Mouse (Mus musculus): ENCODE measurements around the gene Sik2.

Gene Sik2

DNA sequence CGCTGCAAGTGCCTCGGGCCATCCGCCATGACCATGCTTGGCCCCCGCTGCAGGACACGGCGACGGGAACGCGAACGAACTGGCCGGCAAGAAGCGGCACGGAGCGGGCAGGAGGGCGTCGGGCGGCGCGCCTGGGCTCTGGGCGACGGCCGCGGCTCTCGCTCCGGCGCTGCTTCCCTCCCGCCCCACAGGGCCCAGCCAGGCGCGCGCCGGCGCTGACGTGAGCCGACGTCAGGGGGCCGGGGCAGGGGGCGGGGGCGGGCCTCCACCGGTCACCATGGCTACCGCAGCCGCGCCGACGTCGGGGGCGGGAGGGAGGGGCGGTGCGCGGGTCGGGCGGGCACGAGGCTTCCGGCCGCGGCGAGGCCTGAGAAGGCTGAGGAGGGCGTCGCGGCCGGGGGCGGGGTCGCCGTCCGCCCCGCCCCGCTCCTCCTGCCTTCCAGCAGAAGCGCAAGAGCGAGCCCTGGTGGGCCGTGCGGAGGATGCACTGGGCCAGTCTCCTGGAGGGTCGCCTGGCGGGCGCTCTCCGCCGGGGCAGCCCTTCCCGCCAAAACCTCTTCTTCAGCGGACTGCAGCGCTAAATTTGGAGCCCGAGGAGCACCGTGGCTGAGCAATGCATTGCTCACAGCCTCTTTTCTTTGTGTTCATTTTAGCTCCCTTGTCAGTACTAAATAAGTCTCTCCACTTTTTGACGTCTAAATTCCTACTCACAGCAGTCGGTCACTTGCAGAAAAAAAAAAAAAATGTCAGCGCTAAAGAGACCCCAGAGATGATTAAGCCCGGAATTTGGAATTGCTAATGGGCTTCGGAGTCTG, at the start of gene Sik2:
Gene Sik2, minus strand, starts transcription at position 233 of the 815 bp plus-strand sequence.
- peak; percentile 92 for DNase-seq (ENCODE audit: low spot score in 2 of 2)

- peak in 1 of 2 experiments; percentile 33 for DNase-seq (ENCODE audit: low spot score in 2 of 2)
Observed at GRCm38 (mm10) chr9:51056360-51057324, 47.8 kb upstream of the Sik2 start.

DNA sequence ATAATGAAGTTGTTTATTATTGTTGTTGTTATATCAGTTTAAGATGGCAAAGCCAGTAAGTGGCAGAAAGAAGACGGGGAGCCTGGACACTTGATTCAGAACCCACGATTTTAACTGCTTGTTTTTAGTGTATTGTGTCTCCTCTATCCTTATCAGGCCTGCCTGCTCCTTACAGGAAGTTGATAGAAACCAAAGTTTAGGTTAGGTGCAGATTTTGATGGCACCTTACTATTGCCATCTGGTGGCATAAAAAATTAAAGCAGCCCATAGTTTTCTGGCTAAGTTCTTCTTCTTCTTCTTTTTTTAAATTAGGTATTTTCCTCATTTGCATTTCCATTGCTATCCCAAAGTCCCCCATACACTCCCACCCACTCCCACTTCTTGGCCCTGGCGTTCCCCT, 43.3 kb upstream of the Sik2 start:
- no peak for DNase-seq (ENCODE audit: low spot score in 2 of 2)

GRCm38 (mm10) chr9:51042136-51042535, 33.3 kb upstream of the Sik2 start:
- DNase-seq (ENCODE audit: low spot score in 2 of 2): no peak

DNA sequence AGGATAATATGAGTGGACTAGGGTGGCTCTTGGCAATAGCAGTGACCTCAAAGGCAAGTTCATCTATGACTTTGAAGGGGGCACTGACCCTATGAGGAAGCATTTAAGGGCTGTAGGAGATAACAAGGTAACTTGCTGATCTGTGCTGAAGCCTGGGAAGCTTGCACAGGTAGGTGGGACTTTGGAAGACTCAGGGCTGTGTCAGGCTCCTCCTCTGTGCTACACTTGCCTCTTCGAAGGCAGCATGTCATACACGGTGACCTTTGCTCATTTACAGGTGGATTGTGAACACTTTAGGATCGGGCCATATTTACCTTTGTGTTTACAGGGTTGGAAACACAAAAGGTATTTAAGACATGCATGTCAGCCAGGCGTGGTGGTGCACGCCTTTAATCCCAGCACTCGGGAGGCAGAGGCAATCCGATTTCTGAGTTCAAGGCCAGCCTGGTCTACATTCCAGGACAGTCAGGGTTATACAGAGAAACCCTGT, 32.7 kb upstream of the Sik2 start:
- DNase-seq (ENCODE audit: low spot score in 2 of 2): no peak

DNA sequence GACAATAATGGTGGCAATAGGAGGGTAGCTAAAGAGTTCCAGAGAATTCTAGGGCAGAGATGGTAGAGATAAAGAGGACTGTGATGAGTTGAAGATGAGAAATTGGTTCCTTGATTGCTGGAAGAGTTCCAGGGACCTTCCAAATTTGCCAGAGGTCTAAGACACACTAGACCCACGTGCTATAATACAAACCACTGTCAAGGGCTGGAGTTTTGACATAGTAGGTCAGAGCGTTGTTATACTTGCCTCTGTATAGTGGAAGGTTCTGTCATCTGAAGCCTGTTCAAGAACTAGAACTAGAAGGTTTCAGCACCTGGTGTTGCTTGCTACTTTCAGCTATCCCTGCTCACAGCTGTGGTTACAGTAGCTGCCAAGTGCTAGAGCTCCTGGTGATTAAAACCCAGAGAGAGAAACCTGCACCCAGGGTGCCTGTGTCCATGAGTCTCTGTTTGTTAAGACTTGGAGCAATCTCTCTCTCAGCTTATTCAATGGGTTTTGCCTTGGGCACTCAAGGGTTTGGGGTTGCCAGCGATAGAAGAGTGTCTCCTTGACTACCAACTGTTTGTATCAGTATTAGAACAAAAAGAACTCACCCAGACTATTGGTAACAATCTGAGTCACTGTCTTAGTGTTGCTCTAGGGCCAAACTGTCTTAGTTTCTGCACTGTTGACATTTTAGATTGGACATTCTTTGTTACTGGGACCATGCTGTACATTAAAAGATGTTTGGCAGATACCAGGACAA, 24.1 kb upstream of the Sik2 start:
- no peak for DNase-seq (ENCODE audit: low spot score in 2 of 2)

GRCm38 (mm10) chr9:51032291-51032690, 23.4 kb upstream of the Sik2 start:
- DNase-seq (ENCODE audit: low spot score in 2 of 2): no peak

GRCm38 (mm10) chr9:51031603-51032002, 22.7 kb upstream of the Sik2 start:
- DNase-seq (ENCODE audit: low spot score in 2 of 2): no peak

DNA sequence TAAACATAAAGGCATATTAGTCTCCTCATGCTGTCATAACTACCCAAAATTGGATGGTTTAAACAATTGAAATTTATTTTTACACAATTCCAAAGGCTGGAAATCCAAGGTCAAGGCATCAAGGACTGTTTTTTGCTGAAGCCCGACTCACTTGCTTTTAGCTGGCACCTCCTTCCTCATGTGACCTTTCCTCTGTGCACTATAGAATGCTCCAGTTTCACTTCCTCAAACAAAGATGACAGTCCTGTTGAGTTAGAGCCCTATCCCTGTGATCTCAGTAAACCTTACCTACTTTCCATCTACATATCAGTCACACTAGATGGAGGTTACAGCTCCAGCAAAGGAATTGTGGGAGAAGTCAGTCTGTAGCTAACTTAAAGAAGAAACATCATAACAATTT, 21.3 kb upstream of the Sik2 start:
- DNase-seq (ENCODE audit: low spot score in 2 of 2): no peak

GRCm38 (mm10) chr9:51026952-51027351, 18.1 kb upstream of the Sik2 start:
- DNase-seq (ENCODE audit: low spot score in 2 of 2): no peak

DNA sequence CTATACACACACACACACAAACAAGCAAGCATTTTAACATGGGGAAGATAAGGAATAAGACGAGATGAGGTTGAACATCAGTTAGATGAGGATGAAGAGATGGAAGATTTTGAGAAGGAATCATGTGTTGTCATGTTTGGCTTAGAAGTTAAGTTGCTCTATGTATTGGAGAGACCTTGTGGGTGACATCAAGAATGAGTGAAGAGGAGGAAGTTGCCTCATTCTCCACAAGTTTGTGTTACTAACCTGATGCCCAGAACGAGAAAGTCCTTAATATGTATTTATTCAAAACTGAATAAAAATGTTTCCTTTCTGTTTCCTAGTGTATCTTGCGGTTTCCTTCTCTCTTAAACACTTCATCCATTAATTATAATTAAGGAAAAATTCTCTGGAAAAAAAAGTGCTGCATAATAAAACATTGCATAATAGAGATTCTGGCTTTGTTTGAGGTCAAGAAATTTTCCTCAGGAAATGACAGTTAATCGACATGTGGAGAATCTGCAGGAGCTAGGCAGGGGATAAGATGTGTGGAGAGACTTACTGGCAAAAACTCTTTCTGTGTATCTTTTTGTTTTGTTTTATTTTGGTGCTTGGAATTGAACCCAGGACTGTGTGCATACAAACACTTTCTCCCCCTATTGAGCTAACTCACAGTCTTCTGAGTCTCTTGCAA, 12.4 kb upstream of the Sik2 start:
- DNase-seq (ENCODE audit: low spot score in 2 of 2): no peak

DNA sequence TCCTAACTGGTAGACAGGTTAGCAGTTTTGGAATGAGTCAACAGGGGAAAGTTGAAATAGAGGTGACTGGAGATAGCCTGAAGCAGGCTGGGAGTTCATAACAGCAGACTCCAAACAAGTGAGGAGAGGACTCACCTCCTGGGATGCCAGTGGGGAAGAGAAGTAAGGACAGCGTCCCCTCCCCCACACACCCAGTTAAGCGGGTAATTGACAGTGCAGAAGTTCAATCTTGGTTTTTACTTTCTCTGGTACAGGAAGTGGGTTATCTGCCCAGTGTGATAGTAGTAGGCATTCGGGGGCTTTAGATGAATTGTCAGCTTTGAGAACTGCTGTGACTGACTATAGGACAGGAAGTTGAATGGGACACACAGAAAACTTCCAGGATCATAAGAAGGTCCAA, 11.5 kb upstream of the Sik2 start:
- DNase-seq (ENCODE audit: low spot score in 2 of 2): no peak

DNA sequence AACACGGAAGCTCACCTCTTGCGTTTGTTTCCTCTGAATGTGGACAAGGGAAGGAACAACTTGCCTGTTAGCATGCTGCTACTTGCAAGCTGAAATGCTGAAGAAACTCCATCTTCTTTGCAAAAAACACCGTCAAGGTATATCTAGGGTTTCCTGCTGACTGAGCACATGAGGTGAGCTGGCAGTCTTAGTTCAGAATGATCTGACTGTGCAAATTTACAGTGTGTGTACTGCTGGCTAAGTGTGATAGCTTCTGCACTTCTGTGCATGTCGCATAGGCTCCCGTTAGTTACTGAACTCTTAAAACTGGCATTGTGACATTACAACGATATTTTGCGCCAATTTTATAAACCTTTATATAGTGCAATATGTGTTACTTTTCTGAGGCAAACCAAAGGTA, 10.8 kb upstream of the Sik2 start:
- DNase-seq (ENCODE audit: low spot score in 2 of 2): no peak

DNA sequence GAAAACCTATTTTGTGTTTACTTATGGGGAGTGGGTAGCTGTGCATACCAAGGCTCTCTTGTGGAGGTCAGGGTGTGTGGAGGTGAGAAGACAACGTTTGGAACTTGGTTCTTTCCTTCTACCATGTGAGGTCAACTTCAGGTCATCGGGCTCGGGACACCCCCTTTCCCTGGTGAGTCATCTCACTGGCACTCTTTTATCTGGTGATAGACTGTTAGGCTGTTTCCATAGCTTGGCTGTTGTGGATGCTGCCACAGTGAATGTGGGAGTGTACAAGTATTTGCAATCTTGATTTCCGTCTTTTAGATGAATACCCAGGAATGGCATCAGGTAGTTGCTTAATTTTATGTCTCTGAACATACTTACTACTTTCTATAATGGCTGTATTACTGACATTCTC, 6.9 kb upstream of the Sik2 start:
- DNase-seq (ENCODE audit: low spot score in 2 of 2): no peak

- DNase-seq (ENCODE audit: low spot score in 2 of 2): no peak
Observed at GRCm38 (mm10) chr9:51013644-51014043, 4.8 kb upstream of the Sik2 start.

- peak in 1 of 2 experiments; percentile 40 for DNase-seq (ENCODE audit: low spot score in 2 of 2)
Observed at GRCm38 (mm10) chr9:51009656-51009950, 730 bp upstream of the Sik2 start.

DNA sequence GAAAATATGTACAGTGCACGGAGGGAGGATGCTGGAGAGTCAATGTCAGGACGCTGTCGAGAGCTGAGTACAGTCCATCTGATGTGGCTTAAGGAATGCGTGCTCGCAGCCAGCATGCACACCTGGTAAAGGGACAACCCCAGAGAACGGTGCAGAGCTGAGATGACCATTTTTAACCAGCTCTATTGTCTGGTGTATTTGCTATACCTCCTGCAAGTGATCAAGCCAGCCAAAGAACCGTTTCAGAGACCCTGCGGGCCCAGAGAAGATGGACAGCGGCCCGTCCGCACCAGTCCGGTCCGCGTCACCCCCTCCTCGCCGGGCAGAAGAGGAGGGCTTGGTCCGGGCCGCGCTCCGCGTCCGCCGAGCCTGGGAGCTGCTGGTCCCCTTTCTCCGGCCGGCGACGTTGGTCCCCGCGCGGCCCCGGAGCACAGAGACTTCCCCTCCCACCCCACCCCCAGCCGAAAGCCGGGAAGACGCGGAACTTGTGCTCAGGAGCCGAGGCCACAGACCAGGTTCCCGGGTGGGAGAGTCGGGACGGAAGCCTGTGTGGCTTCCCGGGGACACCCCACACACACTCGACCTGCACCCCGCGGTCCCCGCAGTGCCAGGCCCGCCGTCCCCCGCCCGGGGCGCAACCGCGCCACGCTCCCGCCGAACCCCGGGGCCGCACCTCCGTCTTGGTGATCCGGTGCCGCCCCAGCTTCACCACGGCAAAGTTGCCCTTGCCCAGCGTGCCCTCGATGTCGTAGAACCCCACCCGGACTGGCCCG, 619 bp downstream of the Sik2 start:
- DNase-seq (ENCODE audit: low spot score in 2 of 2): no peak

DNA sequence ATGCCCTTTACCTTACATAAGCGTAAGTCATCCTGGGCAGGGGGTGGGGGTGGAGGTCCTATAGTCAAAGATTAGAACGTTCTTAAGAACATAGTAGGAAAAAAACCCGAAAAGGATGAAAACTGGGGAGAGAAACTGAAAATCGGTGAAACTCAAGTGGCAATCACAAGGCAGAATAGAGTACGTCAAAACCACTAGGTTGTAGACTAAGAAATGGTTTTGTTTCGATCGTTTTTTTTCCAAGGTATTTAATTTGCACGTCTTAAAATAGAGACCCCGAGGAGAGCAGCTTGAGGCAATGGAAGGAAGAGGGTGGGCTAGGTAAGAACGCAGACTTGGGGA, 1.2 kb downstream of the Sik2 start:
- DNase-seq (ENCODE audit: low spot score in 2 of 2): no peak

DNA sequence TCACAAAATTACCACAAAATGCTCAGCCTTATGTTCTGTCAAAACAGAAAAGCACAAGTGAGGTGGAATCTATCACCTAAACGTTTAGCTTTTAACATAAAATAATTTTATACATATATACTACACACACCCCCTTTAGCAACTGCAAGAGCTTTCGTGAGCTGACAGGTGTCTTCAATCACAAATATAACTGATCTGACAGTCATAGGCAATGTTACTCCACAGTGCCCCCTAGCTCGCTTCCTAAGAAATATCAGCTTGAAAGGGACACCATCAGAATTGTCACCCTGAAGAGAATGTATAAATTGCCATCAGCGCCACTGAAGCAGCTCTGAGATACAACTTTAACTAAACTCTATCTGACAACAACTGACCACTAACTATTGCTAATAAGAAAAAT, 2.0 kb downstream of the Sik2 start:
- DNase-seq (ENCODE audit: low spot score in 2 of 2): peak; percentile 57 to 80

- DNase-seq (ENCODE audit: low spot score in 2 of 2): no peak
Observed at GRCm38 (mm10) chr9:51004062-51004461, 4.8 kb downstream of the Sik2 start.

- DNase-seq (ENCODE audit: low spot score in 2 of 2): no peak
Observed at GRCm38 (mm10) chr9:50986677-50987076, 22.2 kb downstream of the Sik2 start.

All from right cerebral cortex, postnatal 10 days (tissue).